Mouse (Mus musculus) hindlimb bud, embryonic 11.5 days (tissue): ENCODE results near the gene Olfr1317.

ENCODE experiments used
- DNase-seq: peaks from one replicate; pipeline ENCODE4 v3.0.0-alpha.2; 2012; ENCODE audit warnings: low read depth, low spot score; ENCODE audit errors: extremely low spot score

Olfr1317 gene

DNA sequence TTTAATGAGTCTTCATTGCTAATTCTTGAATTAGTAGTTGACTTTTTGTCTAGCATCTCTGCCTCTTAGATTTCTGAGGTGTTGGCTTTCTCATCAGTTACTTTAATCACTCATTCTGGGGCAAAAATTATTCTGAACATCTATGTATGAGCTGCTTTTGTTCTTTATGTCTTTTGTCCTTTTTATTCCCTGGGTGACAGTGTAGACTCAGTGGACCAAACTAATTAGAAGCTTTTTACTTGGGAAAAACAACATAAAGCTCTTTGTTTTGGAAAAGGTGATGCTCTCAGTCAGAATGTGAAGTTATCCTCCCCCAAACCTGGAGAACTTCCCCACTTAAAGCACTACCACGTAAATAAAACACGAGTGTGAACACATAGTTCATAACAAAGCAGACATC is at the start of gene Olfr1317:
TSS of gene Olfr1317 (plus strand) at position 301 of the 400 bp plus-strand sequence.
- no peak for DNase-seq

DNA sequence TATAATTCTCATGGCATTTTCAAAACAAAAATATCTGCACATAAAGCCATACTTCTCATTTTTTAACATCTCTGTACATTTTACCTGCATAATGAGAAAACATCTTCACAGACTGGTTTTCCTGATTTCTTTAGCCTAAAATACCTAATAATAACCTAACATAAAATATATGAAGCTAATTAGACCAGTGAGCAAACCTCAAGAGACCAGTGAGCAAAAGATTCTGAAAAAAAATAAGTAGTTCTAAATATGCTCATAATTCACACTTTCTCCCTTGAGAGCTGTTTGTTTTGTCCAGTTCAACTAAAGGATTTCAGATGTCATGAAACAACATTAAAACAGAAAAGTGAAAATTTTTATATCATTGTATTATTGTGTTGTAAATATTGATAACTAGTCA is 43.4 kb upstream of the Olfr1317 start, which contains the start of gene Olfr1314:
TSS of gene Olfr1314 (minus strand) at position 101 of the 400 bp plus-strand sequence.
- DNase-seq: no peak

DNA sequence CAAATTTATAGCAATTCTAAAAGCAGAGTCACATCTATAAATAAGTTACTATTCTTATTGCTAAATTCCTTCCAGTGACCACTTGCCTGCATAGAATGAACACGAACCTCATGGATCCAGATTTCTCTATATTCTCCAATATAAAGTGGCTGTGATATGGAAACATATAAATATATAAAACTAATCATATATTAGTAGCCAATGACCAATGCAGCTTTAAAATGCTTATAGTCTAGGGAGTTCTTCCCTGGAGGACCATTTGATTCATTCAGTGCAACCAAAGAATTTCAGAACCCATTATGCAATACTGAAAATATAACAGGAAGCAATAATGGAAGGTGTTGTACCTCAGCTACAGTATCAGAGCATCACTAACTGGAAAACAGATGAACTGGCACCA is 24.8 kb upstream of the Olfr1317 start, which contains the start of gene Olfr1315-ps1:
TSS of gene Olfr1315-ps1 (minus strand) at position 101 of the 400 bp plus-strand sequence.
- DNase-seq: no peak

DNA sequence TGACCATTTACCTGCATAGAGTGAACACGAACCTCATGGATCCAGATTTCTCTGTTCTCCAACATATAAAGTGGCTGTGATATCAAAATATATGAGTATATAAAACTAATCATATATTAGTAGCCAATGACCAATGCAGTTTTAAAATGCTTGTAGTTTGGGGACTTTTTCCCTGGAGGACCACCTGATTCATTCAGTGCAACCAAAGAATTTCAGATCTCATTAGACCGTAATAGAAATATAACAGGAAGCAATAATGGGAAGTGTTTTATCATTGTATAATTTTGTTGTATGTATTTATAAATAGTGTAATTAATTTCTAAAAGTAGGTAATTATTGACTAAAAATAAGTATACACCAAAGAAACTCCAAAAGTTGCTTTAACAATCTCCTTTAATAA is 5.3 kb upstream of the Olfr1317 start, which contains the start of gene Olfr1316:
TSS of gene Olfr1316 (minus strand) at position 101 of the 400 bp plus-strand sequence.
- no peak for DNase-seq

DNA sequence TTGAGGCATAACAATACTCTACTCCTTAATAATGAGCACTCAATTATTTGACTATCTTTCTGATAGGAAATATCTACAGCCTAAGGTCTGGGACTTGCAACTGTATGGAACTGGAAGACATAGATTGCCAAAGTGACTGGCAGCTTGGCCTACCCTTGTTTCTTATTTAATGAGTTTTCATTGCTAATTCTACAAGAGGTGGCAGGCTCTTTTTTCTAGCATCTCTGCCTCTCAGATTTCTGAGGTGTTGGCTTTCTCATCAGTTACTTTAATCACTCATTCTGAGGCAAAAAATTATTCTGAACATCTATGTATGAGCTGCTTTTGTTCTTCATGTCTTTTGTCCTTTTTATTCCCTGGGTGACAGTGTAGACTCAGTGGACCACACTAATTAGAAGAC is 13.8 kb downstream of the Olfr1317 start, which contains the start of gene Olfr1318:
TSS of gene Olfr1318 (plus strand) at position 301 of the 400 bp plus-strand sequence.
- no peak for DNase-seq
